Mouse (Mus musculus) right cerebral cortex, postnatal 14 days (tissue): Measurements from ENCODE around the gene Vps13d.
A peak's percentile ranks its signal among the peaks of the same experiment; 100 is the strongest.

Source experiments
- DNase-seq: peaks from one replicate; pipeline ENCODE4 v3.0.0; 2022

The Vps13d gene

DNA sequence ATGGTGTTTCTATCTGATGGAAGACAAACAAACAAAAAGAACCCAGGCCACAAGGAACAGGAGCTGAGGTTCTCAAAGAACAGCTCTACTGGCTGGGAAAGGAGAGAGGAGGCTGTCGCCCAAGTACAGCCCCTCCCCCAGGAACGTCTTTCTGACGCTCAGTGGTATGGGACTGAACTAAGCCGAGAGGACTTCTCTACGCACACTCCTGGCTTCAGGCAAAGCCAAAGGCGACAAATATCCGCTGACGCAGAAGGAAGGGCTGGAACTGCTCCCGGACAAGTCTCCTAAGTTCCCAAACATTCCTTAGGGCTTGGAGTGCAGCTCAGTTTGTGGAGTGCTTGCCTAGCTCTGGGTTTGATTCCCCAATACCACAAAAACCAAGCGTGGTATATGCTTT lies 264.4 kb downstream of the Vps13d start:
- DNase-seq, result no peak

DNA sequence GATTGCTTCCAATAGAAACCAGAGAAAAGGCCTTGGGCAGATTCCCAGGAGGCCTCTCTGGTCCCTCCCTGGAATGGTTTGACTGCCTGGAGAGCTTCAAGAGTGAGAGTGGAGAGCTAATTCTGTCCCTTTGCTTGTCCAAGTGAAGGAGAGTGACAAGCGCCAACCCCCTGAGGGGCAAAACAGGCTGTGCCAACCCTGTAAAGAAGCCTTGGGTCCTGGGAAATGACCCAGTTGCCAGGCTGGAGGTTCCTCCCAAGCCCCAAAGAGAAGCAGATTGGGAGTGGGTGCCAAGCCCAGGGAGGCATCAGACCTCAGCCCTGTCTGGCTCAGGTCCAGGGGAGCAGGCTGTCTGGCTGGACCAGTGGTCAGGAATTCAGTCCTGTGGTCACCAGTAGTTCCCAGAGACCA lies 265.0 kb downstream of the Vps13d start:
- DNase-seq, result peak; percentile 59

DNA sequence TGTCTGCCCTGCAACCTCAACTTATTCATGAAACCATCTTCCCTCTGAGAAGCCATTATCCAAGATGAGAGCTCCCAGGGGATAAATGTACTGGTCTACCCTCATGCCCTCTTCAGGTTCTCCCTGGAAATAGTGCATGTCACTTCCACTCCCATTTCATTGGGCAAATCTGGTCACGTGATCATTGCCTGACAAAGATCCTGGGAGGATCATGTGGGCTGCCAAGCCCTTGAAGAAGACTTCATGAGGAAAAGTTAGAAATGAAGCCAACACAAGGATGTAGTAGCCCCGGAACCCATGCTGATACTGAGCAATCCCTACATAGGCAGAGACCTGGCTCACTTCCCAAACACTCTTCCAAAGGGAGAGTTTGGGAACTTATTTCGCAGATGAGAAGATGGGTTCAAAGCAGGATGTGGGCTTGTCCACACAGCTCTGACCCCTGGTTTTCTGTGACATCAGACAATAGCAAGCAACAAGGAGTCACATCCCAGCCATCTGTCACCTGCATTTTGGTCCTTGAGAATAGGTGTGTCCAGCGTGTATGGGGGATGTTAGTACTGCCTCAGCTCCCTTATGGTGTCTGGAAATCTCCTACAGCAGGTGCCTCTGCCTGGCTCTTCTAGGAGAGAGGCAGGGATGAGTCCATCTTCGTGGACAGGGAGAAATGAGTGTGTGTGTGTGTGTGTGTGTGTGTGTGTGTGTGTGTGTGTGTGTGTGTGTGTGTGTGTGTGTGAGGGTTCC lies 265.9 kb downstream of the Vps13d start:
- DNase-seq, result no peak
